Mouse (Mus musculus) cortical plate, adult 2 months (tissue): Measurements from ENCODE around the gene Crhr1.

ENCODE experiments used
- CTCF ChIP-seq: fragments of 200-500 bp; IDR thresholded peaks from 2 replicates; pipeline ENCODE4 v1.5.1; 2011; ENCODE audit warnings: mild to moderate bottlenecking, control low read depth, low read length; ENCODE audit not compliant: insufficient read depth; ENCODE audit errors: extremely low read depth
- POLR2A ChIP-seq: fragments of 200-500 bp; IDR thresholded peaks from 2 replicates; pipeline ENCODE4 v1.6.1; 2011; ENCODE audit warnings: mild to moderate bottlenecking, low read length, control low read depth; ENCODE audit not compliant: insufficient read depth; ENCODE audit errors: extremely low read depth

DNA sequence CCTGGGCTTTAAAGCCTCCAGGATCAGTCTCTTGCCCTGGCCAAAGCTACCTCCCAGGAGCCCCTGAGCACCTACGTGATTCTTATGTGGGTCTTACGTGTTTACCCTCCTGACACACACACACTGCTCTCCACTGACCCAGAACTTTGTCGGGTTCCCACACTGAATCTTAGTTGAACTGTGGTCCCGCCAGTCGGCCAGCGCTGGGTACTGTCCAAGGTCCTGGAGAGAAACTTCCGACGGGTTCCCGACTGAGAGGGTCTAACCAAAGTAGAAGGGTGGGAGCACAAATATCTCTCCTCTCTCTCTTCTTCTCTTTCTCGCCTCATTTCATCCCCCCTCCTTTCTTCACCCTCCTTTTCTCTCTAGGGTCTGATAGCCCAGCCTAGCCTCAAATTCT lies 65.2 kb downstream of the Crhr1 start:
- TF ChIP-seq POLR2A (no peak), CTCF (no peak)
